Mouse (Mus musculus): ENCODE results near the gene Poglut1.

The Poglut1 gene

GRCm38 (mm10) chr16:38475681-38476311 lies 74.3 kb downstream of the Poglut1 start:
- DNase-seq (ENCODE audit: low spot score), result no peak
